Mouse (Mus musculus) midbrain, embryonic 11.5 days (tissue): ENCODE data around the gene Cfap43. TPM values are rescaled to one million over a fixed set of nuclear protein-coding genes. Genes with fewer than 3 reads are reported as not detected.

Source experiments
- ATAC-seq: fragments of 200-750 bp; cut with Nextera tagmentation; 2 replicates; pipeline ENCODE4 v1.8.0; 2017; ENCODE audit warnings: moderate TSS enrichment, moderate library complexity; ENCODE audit not compliant: low FRiP score
- DNase-seq: peaks from one replicate; pipeline ENCODE4 v3.0.0; 2015; ENCODE audit warnings: low spot score; ENCODE audit errors: missing footprints
- H3K27ac ChIP-seq: fragments of 300-500 bp; sonication (generic); 2 replicates; pipeline ENCODE4 v1.5.1; 2014; ENCODE audit warnings: low read depth, low read length
- H3K27me3 ChIP-seq: fragments of 300-500 bp; sonication (generic); 2 replicates; pipeline ENCODE4 v1.6.1; 2014; ENCODE audit warnings: mild to moderate bottlenecking, low read length, moderate library complexity, mixed read lengths; ENCODE audit not compliant: control insufficient read depth, insufficient read depth
- H3K36me3 ChIP-seq: fragments of 300-500 bp; sonication (generic); 2 replicates; pipeline ENCODE4 v1.6.1; 2014; ENCODE audit warnings: mild to moderate bottlenecking, low read length, moderate library complexity, mixed read lengths; ENCODE audit not compliant: control insufficient read depth, insufficient read depth
- H3K4me1 ChIP-seq: fragments of 300-500 bp; sonication (generic); 2 replicates; pipeline ENCODE4 v1.6.1; 2014; ENCODE audit warnings: low read length; ENCODE audit not compliant: control insufficient read depth, insufficient read depth
- H3K4me2 ChIP-seq: fragments of 300-500 bp; sonication (generic); 2 replicates; pipeline ENCODE4 v1.6.1; 2014; ENCODE audit warnings: mild to moderate bottlenecking, moderate library complexity
- H3K4me3 ChIP-seq: fragments of 300-500 bp; sonication (generic); 2 replicates; pipeline ENCODE4 v1.5.1; 2014; ENCODE audit warnings: low read depth, low read length
- H3K9ac ChIP-seq: fragments of 300-500 bp; sonication (generic); 2 replicates; pipeline ENCODE4 v1.6.1; 2014; ENCODE audit warnings: low read length
- H3K9me3 ChIP-seq: fragments of 300-500 bp; sonication (generic); 2 replicates; pipeline ENCODE4 v1.6.1; 2016; ENCODE audit warnings: low read length; ENCODE audit not compliant: control insufficient read depth
- WGBS: fragments of 180-500 bp; shearing (Covaris S2); extraction: QIAGEN DNeasy Blood & Tissue Kit; methylation state at CpG from one replicate; pipeline ENCODE4 v1.1.7; 2014; 5-methylcytosine and 5-hydroxymethylcytosine counted together
- polyA plus RNA-seq: library from polyadenylated mRNA; unstranded; fragments of >200 nt; fragmentation: Nextera tagmentation; extraction: Ambion mirVana; gene quantifications from 2 replicates; pipeline ENCODE4 v1.2.1, GENCODE M21; 2014

Gene Cfap43
- polyA plus RNA-seq, 1 experiment from 2014 or later = 0.05 TPM

- peak; percentile 69 for DNase-seq
- H3K9ac ChIP-seq = no peak overlapping the region
- 94% methylated on average over 11 of the region's 11 CpGs for WGBS
- H3K4me1 ChIP-seq = peaks cover 4% of the 10 kb centered on the region; the same call in 1 of the 2 replicates
- no peak overlapping the region for H3K27ac ChIP-seq
- no peak for ATAC-seq
- H3K4me2 ChIP-seq = no peak overlapping the region
- no peaks in the 10 kb centered on the region for H3K27me3 ChIP-seq
- H3K4me3 ChIP-seq = no peak overlapping the region
- H3K36me3 ChIP-seq = no peaks in the 10 kb centered on the region
- no peaks in the 10 kb centered on the region for H3K9me3 ChIP-seq
These were observed 17.4 kb upstream of the Cfap43 start for GRCm38 (mm10) chr19:47936490-47936889.

DNA sequence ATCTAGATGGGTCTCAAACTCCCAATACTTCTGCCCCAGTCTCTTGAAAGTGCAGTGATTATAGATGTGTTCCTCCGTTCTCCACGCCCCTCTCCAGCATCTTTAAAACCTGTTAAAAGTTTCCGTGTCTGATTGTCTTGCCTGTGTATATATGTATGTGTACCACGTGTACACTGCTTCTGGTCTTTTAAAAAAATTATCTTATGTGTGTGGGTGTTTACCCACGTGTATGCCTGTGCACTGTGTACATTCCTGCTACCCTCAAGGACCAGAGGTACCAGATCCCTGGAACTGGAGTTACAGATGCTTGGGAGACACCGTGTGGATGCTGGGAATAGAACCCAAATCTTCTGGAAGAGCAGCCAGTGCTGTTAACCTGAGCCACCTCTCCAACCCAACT is 16.4 kb upstream of the Cfap43 start:
- Histone ChIP-seq H3K9me3 (no peaks in the 10 kb centered on the region), H3K4me1 (peaks cover 4% of the 10 kb centered on the region; the same call in 1 of the 2 replicates), H3K4me2 (no peak overlapping the region), H3K36me3 (no peaks in the 10 kb centered on the region), H3K27me3 (no peaks in the 10 kb centered on the region), H3K9ac (no peak overlapping the region), H3K4me3 (no peak overlapping the region), H3K27ac (no peak overlapping the region)
- ATAC-seq = no peak
- 85% methylated on average over 6 of the region's 6 CpGs for WGBS
- DNase-seq = peak; percentile 65

GRCm38 (mm10) chr19:47934636-47935238 is 15.7 kb upstream of the Cfap43 start:
- H3K4me1 ChIP-seq = peaks cover 4% of the 10 kb centered on the region; the same call in 1 of the 2 replicates
- 78% methylated on average over 16 of the region's 16 CpGs for WGBS
- DNase-seq = peak; percentile 56
- H3K4me2 ChIP-seq = no peak overlapping the region
- ATAC-seq = no peak
- H3K27ac ChIP-seq = no peak overlapping the region
- H3K9ac ChIP-seq = no peak overlapping the region
- H3K4me3 ChIP-seq = no peak overlapping the region
- H3K9me3 ChIP-seq = no peaks in the 10 kb centered on the region
- no peaks in the 10 kb centered on the region for H3K36me3 ChIP-seq
- H3K27me3 ChIP-seq = no peaks in the 10 kb centered on the region

GRCm38 (mm10) chr19:47934146-47934545 is 15.1 kb upstream of the Cfap43 start:
- ATAC-seq = no peak
- Histone ChIP-seq H3K27me3 (no peaks in the 10 kb centered on the region), H3K36me3 (no peaks in the 10 kb centered on the region), H3K4me3 (no peak overlapping the region), H3K9ac (no peak overlapping the region), H3K4me1 (peaks cover 4% of the 10 kb centered on the region; the same call in 1 of the 2 replicates), H3K27ac (no peak overlapping the region), H3K4me2 (no peak overlapping the region), H3K9me3 (no peaks in the 10 kb centered on the region)
- 90% methylated on average over 8 of the region's 8 CpGs for WGBS
- DNase-seq = no peak

GRCm38 (mm10) chr19:47931982-47932638 is 13.0 kb upstream of the Cfap43 start:
- Histone ChIP-seq H3K27ac (no peak overlapping the region), H3K9ac (no peak overlapping the region), H3K4me1 (no peaks in the 10 kb centered on the region), H3K36me3 (no peaks in the 10 kb centered on the region), H3K4me2 (no peak overlapping the region), H3K4me3 (no peak overlapping the region), H3K9me3 (no peaks in the 10 kb centered on the region), H3K27me3 (no peaks in the 10 kb centered on the region)
- DNase-seq = peak; percentile 82
- ATAC-seq = peak; percentile 82
- WGBS = 48% methylated on average over 7 of the region's 7 CpGs

GRCm38 (mm10) chr19:47929043-47929442 is 10.0 kb upstream of the Cfap43 start:
- Histone ChIP-seq H3K4me2 (no peak overlapping the region), H3K4me3 (no peak overlapping the region), H3K9me3 (no peaks in the 10 kb centered on the region), H3K9ac (no peak overlapping the region), H3K36me3 (no peaks in the 10 kb centered on the region), H3K27ac (no peak overlapping the region), H3K4me1 (no peaks in the 10 kb centered on the region), H3K27me3 (no peaks in the 10 kb centered on the region)
- 87% methylated on average over 4 of the region's 4 CpGs for WGBS
- DNase-seq = no peak
- no peak for ATAC-seq

DNA sequence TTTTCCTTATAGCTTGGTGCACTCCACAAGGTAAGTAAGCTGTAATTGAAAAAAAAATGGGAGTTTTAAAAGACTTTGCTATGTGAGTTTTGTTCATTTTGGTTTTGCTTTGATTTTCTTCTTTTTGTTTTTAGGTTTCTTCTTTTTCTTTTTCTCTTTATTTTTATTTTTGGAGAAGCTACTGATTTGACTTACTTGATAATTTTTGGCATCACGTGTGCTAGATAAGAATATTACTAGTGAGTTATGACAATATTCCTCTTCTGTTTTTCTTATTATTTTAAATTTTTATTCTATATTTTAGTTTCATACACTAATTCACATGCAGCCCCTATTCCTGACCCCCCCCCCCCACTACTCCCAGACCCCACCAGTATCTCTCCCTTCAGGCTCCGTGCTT is 7.9 kb upstream of the Cfap43 start:
- ATAC-seq (no peak), DNase-seq (peak; percentile 69)
- 88% methylated on average over 2 of the region's 2 CpGs for WGBS
- Histone ChIP-seq H3K27ac (no peak overlapping the region), H3K4me1 (no peaks in the 10 kb centered on the region), H3K27me3 (no peaks in the 10 kb centered on the region), H3K9me3 (no peaks in the 10 kb centered on the region), H3K9ac (no peak overlapping the region), H3K36me3 (no peaks in the 10 kb centered on the region), H3K4me3 (no peak overlapping the region), H3K4me2 (no peak overlapping the region)

GRCm38 (mm10) chr19:47925819-47926218 is 6.7 kb upstream of the Cfap43 start:
- Histone ChIP-seq H3K9ac (no peak overlapping the region), H3K4me2 (no peak overlapping the region), H3K4me1 (no peaks in the 10 kb centered on the region), H3K27me3 (no peaks in the 10 kb centered on the region), H3K27ac (no peak overlapping the region), H3K4me3 (no peak overlapping the region), H3K36me3 (no peaks in the 10 kb centered on the region), H3K9me3 (no peaks in the 10 kb centered on the region)
- peak; percentile 10 for DNase-seq
- 86% methylated on average over 7 of the region's 7 CpGs for WGBS
- ATAC-seq = no peak

DNA sequence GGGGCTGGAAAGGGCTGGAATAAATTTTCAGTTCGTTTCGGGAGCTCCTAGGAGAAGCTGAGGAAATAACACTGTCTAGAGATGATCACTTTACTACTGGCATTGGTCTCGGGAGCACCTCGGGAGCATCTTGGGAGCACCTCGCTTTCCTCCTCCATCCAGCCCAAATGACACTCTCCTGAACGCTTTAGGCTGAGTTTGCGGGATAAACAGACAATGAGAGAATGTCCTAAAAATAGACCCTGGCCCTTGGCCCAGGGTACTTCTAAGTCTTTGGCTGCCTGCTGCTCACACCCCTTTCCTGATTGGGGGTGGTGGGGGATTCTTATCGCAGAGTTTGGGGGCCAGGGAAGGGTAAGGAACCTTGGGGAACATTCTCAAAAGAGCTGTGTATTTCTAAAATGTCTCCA is 884 bp upstream of the Cfap43 start:
- ATAC-seq (peak; percentile 35), DNase-seq (no peak)
- Histone ChIP-seq H3K9ac (peak overlapping the region; percentile 90; the same call in 1 of the 2 replicates), H3K4me2 (peak overlapping the region; percentile 74), H3K9me3 (no peaks in the 10 kb centered on the region), H3K27ac (0 out of 2 replicates have a peak overlapping the region, but pooled peaks have one; percentile 84), H3K27me3 (no peaks in the 10 kb centered on the region), H3K4me1 (peaks cover 21% of the 10 kb centered on the region), H3K4me3 (peak overlapping the region; percentile 68), H3K36me3 (no peaks in the 10 kb centered on the region)
- 14% methylated on average over 8 of the region's 8 CpGs for WGBS
